Mouse (Mus musculus) bone marrow, adult 2 months (tissue): ENCODE data around the gene Serpina1d.
"Not testable (repeated sequence)": the region's sequence is repeated elsewhere in the genome, so short reads cannot be mapped to it uniquely, and the experiment has no call there.

Experiments used
- CTCF ChIP-seq: fragments of 200-500 bp; IDR thresholded peaks from 2 replicates; pipeline ENCODE4 v1.5.1; 2011; ENCODE audit warnings: low read length, control low read depth; ENCODE audit not compliant: control insufficient read depth, insufficient read depth
- POLR2A ChIP-seq: fragments of 200-500 bp; IDR thresholded peaks from 2 replicates; pipeline ENCODE4 v1.6.1; 2011; ENCODE audit warnings: low read depth, mild to moderate bottlenecking, control low read depth, low read length, borderline replicate concordance; ENCODE audit not compliant: control insufficient read depth

- TF ChIP-seq CTCF, POLR2A: not testable (repeated sequence)
Observed at GRCm38 (mm10) chr12:103760316-103760715, 13.1 kb downstream of the Serpina1d start.
